Mouse (Mus musculus): Measurements from ENCODE around the gene Clcf1.

DNA sequence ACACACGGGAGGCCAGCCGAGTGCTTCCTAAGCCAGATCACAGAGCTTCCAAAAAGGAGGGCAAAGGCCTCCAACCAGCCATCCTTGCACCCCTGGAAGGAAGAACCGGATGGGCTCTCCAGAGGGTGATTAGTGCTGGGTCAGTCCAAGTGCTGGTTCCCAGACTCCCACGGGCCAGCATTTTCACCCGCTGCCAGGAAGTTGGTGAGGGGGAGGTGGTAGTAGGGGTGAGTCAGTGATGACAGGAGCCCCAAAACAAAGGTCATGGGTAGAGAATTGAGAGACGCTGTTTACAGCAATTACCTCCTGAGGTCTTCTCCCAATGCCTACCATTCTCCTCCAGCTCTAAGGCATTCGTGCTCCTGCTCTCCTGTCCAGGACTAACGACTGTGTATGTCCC is 16.4 kb downstream of the Clcf1 start:
- TF ChIP-seq CTCF (conservative IDR thresholded peaks at IDR 0.05; ENCODE audit: low read length): no peak
- no peak for TF ChIP-seq NANOG (IDR thresholded peaks at IDR 0.05; ENCODE audit: borderline replicate concordance, low read length)
